Mouse (Mus musculus): ENCODE data around the gene Zfp981. TPM values are rescaled to one million over a fixed set of nuclear protein-coding genes. Genes with fewer than 3 reads are reported as not detected.
"Not testable (repeated sequence)": the region's sequence is repeated elsewhere in the genome, so short reads cannot be mapped to it uniquely, and the experiment has no call there.

Gene Zfp981
- polyA plus RNA-seq, 1 experiment: 26.1 TPM

DNA sequence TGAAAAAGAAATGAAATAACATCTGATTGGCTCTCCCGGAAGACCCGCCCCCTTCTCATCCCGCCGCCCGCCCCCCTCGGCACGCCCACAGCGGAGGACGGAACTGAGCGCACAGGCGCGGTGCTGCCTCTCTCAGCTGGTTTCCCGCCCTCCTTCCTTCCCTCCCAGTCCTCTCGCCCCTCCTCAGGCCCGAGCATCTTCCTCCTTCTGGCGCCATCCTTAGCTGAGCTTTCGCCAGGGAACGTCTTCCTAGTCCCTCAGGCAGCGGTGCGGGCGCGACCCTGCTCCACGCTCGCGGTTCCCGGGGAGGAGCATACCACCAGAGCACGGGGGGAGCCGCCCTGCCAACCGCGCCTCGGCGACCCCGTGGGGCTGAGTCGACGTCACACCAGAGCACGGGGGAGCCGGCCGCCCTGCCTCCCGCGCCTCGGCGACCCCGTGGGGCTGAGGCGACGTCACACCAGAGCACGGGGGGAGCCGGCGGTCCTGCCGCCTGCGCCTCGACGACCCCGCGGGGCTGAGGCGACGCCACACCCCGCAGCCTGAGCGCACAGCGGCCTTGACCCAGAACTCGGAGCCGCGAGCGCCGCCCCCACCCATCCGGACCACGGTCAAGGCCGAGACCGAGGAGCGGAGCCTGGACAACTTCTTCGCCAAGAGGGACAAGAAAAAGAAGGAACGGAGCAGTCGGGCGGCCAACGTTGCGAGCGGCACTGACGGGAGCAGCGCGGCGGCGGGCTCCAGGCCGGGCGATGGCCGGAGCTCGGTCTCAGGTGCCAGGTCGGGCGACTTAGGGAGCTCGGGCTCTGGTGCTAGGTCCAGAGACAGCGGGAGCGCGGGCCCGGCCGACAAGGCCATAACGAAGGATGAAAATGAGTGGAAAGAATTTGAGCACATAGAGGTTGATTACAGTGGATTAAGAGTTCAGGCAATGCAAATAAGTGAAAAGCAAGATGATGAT is 26.8 kb upstream of the Zfp981 start:
- H3K27ac ChIP-seq (ENCODE audit: control insufficient read depth, insufficient read depth, low read depth, low read length, poor library complexity); H3K4me1 ChIP-seq (ENCODE audit: control insufficient read depth, insufficient read depth, low read length); H3K4me3 ChIP-seq (replicated peaks; ENCODE audit: control insufficient read depth, low read depth, low read length): not testable (repeated sequence)
- 63% methylated on average over 78 of the region's 94 CpGs for WGBS

DNA sequence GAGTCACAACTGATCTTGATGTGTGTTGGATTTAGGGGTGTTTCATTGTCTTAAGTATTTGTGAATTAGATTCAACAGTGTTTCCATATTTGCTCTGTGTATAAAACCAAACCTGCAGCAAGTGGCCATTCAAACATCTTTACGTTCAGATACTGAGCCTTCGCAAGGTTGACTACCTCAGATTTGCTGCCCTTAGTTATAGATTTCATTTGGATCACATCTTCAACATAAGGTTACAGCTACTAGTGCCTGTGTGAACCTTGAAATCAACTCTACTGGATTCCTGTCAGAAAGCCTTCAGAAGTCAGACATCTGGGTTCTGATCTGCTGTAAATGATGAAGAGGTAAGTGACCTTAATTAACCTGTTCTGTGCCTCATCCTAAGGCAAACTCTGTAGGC is 25.6 kb upstream of the Zfp981 start:
- H3K27ac ChIP-seq (ENCODE audit: control insufficient read depth, insufficient read depth, low read depth, low read length, poor library complexity); H3K4me3 ChIP-seq (replicated peaks; ENCODE audit: control insufficient read depth, low read depth, low read length); H3K4me1 ChIP-seq (ENCODE audit: control insufficient read depth, insufficient read depth, low read length): not testable (repeated sequence)
- 92% methylated on average over 2 of the region's 2 CpGs for WGBS

DNA sequence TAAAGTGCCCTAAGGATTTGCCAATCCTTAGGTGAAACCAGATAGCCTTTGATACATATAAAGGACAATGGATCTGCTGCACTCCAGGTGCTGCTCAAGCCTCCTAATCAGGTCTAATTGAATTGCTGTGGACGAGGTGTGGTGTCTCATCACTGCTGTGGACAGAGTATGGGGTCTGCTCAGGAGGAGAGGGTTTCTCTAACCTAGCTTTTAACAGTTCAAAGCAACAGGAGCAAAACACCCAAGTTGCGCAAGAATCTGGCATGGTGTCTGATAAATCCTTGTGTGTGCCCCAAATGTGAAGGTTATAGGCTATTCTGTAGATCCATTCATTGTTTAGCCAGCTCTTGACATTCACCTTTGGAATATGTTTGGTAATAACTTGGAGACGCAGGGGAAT is 24.9 kb upstream of the Zfp981 start:
- not testable (repeated sequence) for H3K27ac ChIP-seq (ENCODE audit: control insufficient read depth, insufficient read depth, low read depth, low read length, poor library complexity); H3K4me3 ChIP-seq (replicated peaks; ENCODE audit: control insufficient read depth, low read depth, low read length); H3K4me1 ChIP-seq (ENCODE audit: control insufficient read depth, insufficient read depth, low read length)
- 71% methylated on average over 3 of the region's 3 CpGs for WGBS

DNA sequence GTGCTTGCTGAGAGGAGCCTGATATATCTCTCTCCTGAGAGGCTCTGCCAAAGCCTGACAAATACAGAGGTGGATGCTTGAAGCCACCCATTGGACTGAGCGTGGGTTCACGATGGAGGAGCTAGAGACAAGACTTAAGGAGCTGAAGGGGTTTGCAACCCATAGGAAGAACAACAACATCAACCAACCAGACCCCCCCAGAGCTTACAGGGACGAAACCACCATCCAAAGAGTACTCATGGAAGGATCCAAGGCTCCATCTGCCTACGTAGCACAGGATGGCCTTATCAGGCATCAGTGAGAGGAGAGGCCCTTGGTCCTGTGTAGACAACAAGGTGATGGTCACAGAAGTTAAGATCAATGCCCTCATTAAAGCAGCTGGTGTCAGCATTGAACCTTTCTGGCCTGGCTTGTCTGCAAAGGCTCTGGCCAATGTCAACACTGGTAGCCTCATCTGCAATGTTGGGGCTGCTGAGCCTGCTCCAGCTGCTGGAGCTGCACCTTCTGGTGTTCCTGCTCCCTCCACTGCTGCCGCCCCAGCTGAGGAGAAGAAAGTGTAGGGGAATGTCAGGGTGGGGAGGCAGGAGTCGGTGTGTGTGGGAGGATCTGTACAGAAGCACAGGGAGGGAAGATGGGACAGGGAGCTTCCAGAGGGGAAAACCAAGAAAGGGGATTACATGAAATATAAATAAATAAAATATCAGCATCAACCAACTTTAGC is 21.3 kb upstream of the Zfp981 start:
- 63% methylated on average over 6 of the region's 6 CpGs for whole genome bisulfite sequencing
- H3K4me3 ChIP-seq (replicated peaks; ENCODE audit: control insufficient read depth, low read depth, low read length); H3K4me1 ChIP-seq (ENCODE audit: control insufficient read depth, insufficient read depth, low read length); H3K27ac ChIP-seq (ENCODE audit: control insufficient read depth, insufficient read depth, low read depth, low read length, poor library complexity): not testable (repeated sequence)

DNA sequence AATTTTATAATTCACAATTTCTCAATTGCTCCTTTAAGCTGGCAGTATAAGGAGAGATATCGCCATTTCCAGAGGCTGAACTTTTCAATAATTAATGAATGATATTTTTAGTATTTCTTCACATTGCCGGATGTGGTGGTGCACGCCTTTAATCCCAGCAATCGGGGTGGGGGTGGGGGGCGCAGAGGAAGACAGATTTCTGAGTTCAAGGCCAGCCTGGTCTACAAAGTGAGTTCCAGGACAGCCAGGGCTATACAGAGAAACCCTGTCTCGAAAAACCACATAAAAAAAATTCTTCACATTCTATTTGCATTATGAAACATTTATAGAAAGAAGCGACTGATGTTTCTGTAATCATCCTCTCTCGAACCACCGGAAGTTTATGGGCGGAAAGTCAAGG is 19.3 kb upstream of the Zfp981 start:
- H3K27ac ChIP-seq (ENCODE audit: control insufficient read depth, insufficient read depth, low read depth, low read length, poor library complexity); H3K4me3 ChIP-seq (replicated peaks; ENCODE audit: control insufficient read depth, low read depth, low read length); H3K4me1 ChIP-seq (ENCODE audit: control insufficient read depth, insufficient read depth, low read length): not testable (repeated sequence)
- 79% methylated on average over 10 of the region's 10 CpGs for WGBS

DNA sequence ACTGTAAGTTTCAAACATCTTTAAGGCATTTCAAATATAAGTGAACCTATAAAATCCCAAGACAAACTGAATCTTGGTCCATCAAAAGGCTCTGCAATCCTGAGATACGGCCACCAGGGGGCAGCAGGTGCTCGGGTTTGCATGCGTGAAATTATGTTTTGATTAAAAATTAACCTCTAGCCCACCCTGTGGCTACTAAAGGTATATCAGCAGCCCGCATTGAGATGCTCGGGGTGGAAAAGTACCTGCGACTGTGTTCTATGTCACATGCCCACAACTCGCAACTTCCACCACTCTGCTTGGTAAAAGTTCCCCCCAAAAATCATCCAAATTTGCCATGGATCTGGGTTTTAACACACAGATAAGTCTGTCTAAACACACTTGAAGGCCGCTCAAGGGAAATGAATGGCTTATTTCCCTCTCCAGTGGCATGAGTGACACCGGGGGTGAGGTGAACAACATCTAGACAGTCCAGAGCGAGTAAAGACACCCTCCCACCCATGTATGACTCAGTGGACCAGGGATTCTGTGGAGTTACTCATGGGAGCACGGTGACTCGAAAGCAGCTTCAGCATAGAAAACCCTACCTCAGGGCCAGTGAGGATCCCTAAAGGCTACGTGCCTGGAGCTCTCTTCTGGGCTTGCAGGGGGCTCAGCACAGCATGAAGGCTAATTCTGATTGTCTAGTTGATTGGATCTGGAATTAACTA is 18.1 kb upstream of the Zfp981 start:
- H3K27ac ChIP-seq (ENCODE audit: control insufficient read depth, insufficient read depth, low read depth, low read length, poor library complexity); H3K4me3 ChIP-seq (replicated peaks; ENCODE audit: control insufficient read depth, low read depth, low read length); H3K4me1 ChIP-seq (ENCODE audit: control insufficient read depth, insufficient read depth, low read length): not testable (repeated sequence)
- 67% methylated on average over 13 of the region's 13 CpGs for WGBS
- TF ChIP-seq CTCF (IDR thresholded peaks at IDR 0.05; ENCODE audit: control insufficient read depth, insufficient read depth, low read length): 0 out of 2 replicates have a peak, but pooled peaks have one; percentile 19

DNA sequence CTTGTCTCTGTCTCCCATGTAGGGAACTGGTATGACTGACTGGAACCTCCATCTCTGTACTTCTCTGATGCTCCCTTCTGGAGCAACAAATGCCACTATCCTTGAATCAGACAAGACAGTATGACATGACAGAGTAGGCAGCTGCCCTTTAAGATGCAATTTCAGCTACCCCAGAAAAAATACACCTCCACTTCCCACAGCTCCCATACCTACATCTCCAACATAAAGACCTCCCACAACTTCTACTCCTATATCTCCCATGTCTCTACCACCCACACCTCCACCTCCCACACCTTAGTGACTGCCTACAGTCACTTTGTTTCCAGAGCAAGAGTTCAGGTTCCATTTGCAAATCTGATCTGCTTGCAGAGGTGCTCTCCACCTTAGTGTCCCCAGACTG is 17.2 kb upstream of the Zfp981 start:
- H3K4me3 ChIP-seq (replicated peaks; ENCODE audit: control insufficient read depth, low read depth, low read length); H3K4me1 ChIP-seq (ENCODE audit: control insufficient read depth, insufficient read depth, low read length); H3K27ac ChIP-seq (ENCODE audit: control insufficient read depth, insufficient read depth, low read depth, low read length, poor library complexity): not testable (repeated sequence)

DNA sequence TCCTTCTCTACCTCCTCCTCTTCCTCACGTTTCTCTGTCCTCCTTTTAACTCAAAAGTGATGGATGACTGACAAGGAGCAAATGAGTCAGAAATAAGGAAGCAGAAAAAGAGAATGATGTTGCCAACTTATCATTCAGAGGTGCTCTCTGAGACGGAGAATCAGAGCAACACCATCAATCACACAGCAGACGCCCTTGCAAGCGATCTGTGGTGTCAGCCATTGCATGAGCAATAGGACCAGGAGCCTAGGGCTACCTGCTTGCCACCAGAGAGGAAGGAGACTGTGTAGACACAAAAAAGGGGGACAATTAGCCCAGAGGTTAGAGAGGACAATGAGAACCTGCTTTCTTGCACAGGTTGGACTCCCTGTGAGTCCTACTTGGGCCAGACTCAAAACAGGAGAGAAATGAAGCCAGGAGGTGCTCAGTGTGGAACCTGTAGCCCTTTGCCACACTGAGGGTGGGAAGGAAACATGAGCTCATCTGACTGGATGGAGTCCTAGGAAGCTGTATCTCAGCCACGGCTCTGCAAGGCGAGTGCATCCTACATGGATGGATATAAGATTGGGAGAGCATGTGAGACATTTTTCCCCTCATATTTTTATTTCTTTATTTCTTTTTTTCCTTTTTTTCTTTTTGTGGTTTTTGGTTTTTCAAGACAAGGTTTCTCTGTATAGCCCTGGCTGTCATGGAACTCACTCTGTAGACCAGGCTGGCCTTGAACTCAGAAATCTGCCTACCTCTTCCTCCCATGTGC is 16.5 kb upstream of the Zfp981 start:
- 63% methylated on average over 6 of the region's 6 CpGs for WGBS

DNA sequence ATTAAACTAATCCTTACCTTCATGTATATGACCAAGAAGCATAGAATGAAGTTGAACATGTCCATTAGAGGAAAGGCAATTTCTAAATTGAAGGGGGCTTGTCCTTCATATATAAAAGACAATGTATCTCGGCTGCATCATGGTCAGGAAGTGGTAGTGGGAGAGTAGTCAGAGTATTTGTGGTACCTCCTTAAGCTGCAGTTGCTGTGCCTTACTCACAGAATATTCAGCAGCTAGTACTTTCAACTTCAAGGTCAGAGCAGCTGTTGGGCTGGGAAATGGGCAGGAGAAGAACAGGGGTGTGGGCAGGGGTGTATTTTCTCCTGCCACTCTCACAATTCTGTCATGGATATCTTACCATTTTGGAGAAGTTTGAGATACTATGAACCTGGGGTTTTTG is 15.1 kb upstream of the Zfp981 start:
- H3K4me1 ChIP-seq (ENCODE audit: control insufficient read depth, insufficient read depth, low read length); H3K4me3 ChIP-seq (replicated peaks; ENCODE audit: control insufficient read depth, low read depth, low read length); H3K27ac ChIP-seq (ENCODE audit: control insufficient read depth, insufficient read depth, low read depth, low read length, poor library complexity): not testable (repeated sequence)
- WGBS: 56% methylated on average over 1 of the region's 1 CpGs

More for the DNA sequence above, 16.5 kb upstream of the Zfp981 start:
- H3K27ac ChIP-seq (ENCODE audit: control insufficient read depth, insufficient read depth, low read depth, low read length, poor library complexity); H3K4me3 ChIP-seq (replicated peaks; ENCODE audit: control insufficient read depth, low read depth, low read length); H3K4me1 ChIP-seq (ENCODE audit: control insufficient read depth, insufficient read depth, low read length): not testable (repeated sequence)

DNA sequence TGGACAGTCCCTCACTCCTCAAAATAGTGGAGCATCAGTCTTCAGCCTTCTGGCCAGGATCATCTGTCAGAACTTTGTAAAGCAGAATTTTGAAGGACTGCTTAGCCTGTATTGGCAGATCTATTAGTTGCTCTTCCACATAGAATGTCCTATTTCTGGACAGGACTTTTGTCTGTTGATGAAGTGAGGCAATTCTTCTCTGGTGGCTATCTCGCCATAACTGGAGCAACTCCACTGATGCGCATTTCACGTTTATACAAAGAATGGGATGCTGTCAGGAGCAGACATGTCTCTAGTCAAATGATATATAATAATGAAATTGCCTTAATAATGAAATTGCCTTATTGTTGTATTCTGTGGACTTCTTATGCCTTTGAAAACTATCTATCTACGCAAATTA is 12.6 kb upstream of the Zfp981 start:
- H3K4me1 ChIP-seq (ENCODE audit: control insufficient read depth, insufficient read depth, low read length); H3K27ac ChIP-seq (ENCODE audit: control insufficient read depth, insufficient read depth, low read depth, low read length, poor library complexity); H3K4me3 ChIP-seq (replicated peaks; ENCODE audit: control insufficient read depth, low read depth, low read length): not testable (repeated sequence)
- 68% methylated on average over 4 of the region's 4 CpGs for WGBS

DNA sequence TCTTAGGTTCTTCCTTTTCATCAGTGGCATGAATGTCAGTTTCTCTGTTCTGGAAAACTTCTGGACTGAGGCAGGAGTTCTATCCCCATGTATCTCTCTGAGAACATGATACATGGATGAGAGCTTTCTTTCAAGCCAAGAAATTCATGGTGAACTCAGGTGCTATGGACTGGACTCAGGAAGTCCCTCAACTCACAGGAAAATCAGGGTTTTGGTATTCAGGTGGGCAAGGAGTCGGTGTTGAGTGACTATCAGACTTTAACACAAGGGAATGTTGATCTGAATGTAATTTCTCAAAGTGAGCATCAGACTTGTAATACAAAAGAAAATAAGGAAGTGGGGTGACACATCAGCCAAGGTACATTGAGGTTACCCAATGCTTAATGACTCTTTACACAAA is 9.8 kb upstream of the Zfp981 start:
- not testable (repeated sequence) for H3K4me3 ChIP-seq (replicated peaks; ENCODE audit: control insufficient read depth, low read depth, low read length); H3K4me1 ChIP-seq (ENCODE audit: control insufficient read depth, insufficient read depth, low read length); H3K27ac ChIP-seq (ENCODE audit: control insufficient read depth, insufficient read depth, low read depth, low read length, poor library complexity)
- 73% methylated on average over 1 of the region's 1 CpGs for WGBS

Data from bone marrow, adult 2 months (tissue).